In genomic region chr2:126875516-126875835, GRCm38 (mm10) we compare ENCODE assay signal across 8 mouse cellular contexts. TPM values are rescaled to one million over a fixed set of nuclear protein-coding genes. Genes with fewer than 3 reads are reported as not detected.
DNase-seq lines count a peak whose midpoint lies in the region; ATAC-seq and TF ChIP-seq lines count a peak whose summit lies in the region.

No protein-coding gene starts in this region.

- no peak for TF ChIP-seq POLR2A in spleen, adult 2 months (IDR thresholded peaks at IDR 0.05; ENCODE audit: low read depth, low read length)

- H3K4me3 ChIP-seq in spleen, adult 2 months (ENCODE audit: extremely low read depth, insufficient read depth, insufficient read length): peak overlapping the region; percentile 95
- H3K4me3 ChIP-seq in brown adipose tissue, adult 24 weeks (ENCODE audit: insufficient read depth, low read depth, low read length): peak overlapping the region; percentile 88
- H3K4me3 ChIP-seq in forebrain, embryonic 13.5 days: peak overlapping the region; percentile 93
- peak overlapping the region; percentile 75 for H3K4me3 ChIP-seq in hindbrain, embryonic 14.5 days (replicated peaks; ENCODE audit: low read length)
- peak overlapping the region; percentile 91 for H3K4me3 ChIP-seq in midbrain, embryonic 12.5 days

- H3K27ac ChIP-seq in spleen, adult 2 months (ENCODE audit: insufficient read depth, low read length): peak overlapping the region; percentile 98
- H3K27ac ChIP-seq in brown adipose tissue, adult 24 weeks (replicated peaks; ENCODE audit: low read depth, low read length): peak overlapping the region; percentile 96
- H3K27ac ChIP-seq in forebrain, embryonic 13.5 days: peak overlapping the region; percentile 96
- peak overlapping the region; percentile 92 for H3K27ac ChIP-seq in hindbrain, embryonic 14.5 days
- H3K27ac ChIP-seq in midbrain, embryonic 12.5 days (replicated peaks): peak overlapping the region; percentile 97

- no peaks in the 10 kb centered on the region for H3K27me3 ChIP-seq in spleen, adult 2 months (ENCODE audit: control insufficient read depth, insufficient read depth, low read length)
- no peaks in the 10 kb centered on the region for H3K27me3 ChIP-seq in forebrain, embryonic 13.5 days
- H3K27me3 ChIP-seq in hindbrain, embryonic 14.5 days (ENCODE audit: control insufficient read depth, insufficient read depth, low read length): no peaks in the 10 kb centered on the region
- no peaks in the 10 kb centered on the region for H3K27me3 ChIP-seq in midbrain, embryonic 12.5 days

- H3K36me3 ChIP-seq in spleen, adult 2 months (ENCODE audit: control insufficient read depth, insufficient read depth, low read length): no peaks in the 10 kb centered on the region
- H3K36me3 ChIP-seq in forebrain, embryonic 13.5 days (ENCODE audit: poor library complexity, severe bottlenecking): no peaks in the 10 kb centered on the region
- no peaks in the 10 kb centered on the region for H3K36me3 ChIP-seq in hindbrain, embryonic 14.5 days (replicated peaks; ENCODE audit: control insufficient read depth, insufficient read depth)
- no peaks in the 10 kb centered on the region for H3K36me3 ChIP-seq in midbrain, embryonic 12.5 days

- TF ChIP-seq CTCF in spleen, adult 2 months (IDR thresholded peaks at IDR 0.05; ENCODE audit: extremely low read depth, insufficient read depth, insufficient read length, insufficient replicate concordance): no peak

- DNase-seq in spleen, adult 2 months (ENCODE audit: low read depth in 1 of 2, low spot score in 2 of 2): peak in 1 of 2 experiments; percentile 5
- no peak for DNase-seq in spleen, postnatal 4 days (ENCODE audit: low spot score in 2 of 2)
- peak; percentile 61 for DNase-seq in hindbrain, embryonic 14.5 days (ENCODE audit: low spot score)
- peak; percentile 12 for DNase-seq in left cerebral cortex, postnatal 4 days
- peak; percentile 55 for DNase-seq in yolk sac, embryonic 10.5 days (ENCODE audit: low spot score)

- no peaks in the 10 kb centered on the region for H3K9me3 ChIP-seq in forebrain, embryonic 13.5 days (replicated peaks)
- no peaks in the 10 kb centered on the region for H3K9me3 ChIP-seq in hindbrain, embryonic 14.5 days (ENCODE audit: control insufficient read depth, low read length)
- H3K9me3 ChIP-seq in midbrain, embryonic 12.5 days: no peaks in the 10 kb centered on the region

- H3K9ac ChIP-seq in forebrain, embryonic 13.5 days: peak overlapping the region; percentile 89
- peak overlapping the region; percentile 81 for H3K9ac ChIP-seq in hindbrain, embryonic 14.5 days
- H3K9ac ChIP-seq in midbrain, embryonic 12.5 days (replicated peaks): peak overlapping the region; percentile 91

- intact Hi-C loops in left cerebral cortex, postnatal 4 days (cut with DNase I): no loop called here

- 0 out of 2 replicates have a peak, but pooled peaks cover 2% of the 10 kb centered on the region for H3K4me1 ChIP-seq in spleen, adult 2 months (ENCODE audit: control insufficient read depth, insufficient read depth, insufficient read length)
- H3K4me1 ChIP-seq in brown adipose tissue, adult 24 weeks (ENCODE audit: control insufficient read depth, insufficient read depth, insufficient read length, low read length): peaks cover under 1% of the 10 kb centered on the region
- peaks cover 23% of the 10 kb centered on the region for H3K4me1 ChIP-seq in forebrain, embryonic 13.5 days
- peaks cover 18% of the 10 kb centered on the region for H3K4me1 ChIP-seq in hindbrain, embryonic 14.5 days (replicated peaks; ENCODE audit: control insufficient read depth, insufficient read depth, low read length)
- peaks cover 8% of the 10 kb centered on the region for H3K4me1 ChIP-seq in midbrain, embryonic 12.5 days

- under 1% methylated on average over 18 of the region's 18 CpGs for WGBS in spleen, adult 2 months
- WGBS in forebrain, embryonic 13.5 days: under 1% methylated on average over 18 of the region's 18 CpGs
- WGBS in hindbrain, embryonic 14.5 days: under 1% methylated on average over 18 of the region's 18 CpGs
- under 1% methylated on average over 18 of the region's 18 CpGs for WGBS in midbrain, embryonic 12.5 days

- peak overlapping the region; percentile 79 for H3K4me2 ChIP-seq in forebrain, embryonic 13.5 days
- H3K4me2 ChIP-seq in hindbrain, embryonic 14.5 days (replicated peaks): peak overlapping the region; percentile 78
- H3K4me2 ChIP-seq in midbrain, embryonic 12.5 days (replicated peaks): peak overlapping the region; percentile 61

- ATAC-seq in forebrain, embryonic 13.5 days: peak; percentile 67
- peak; percentile 64 for ATAC-seq in hindbrain, embryonic 14.5 days (ENCODE audit: low FRiP score)
- ATAC-seq in midbrain, embryonic 12.5 days (ENCODE audit: low FRiP score, low read depth): peak; percentile 47

RNA-seq across cellular contexts. Expression of gene Trpm7, which starts 0.6 kb away (rescaled TPM):
- polyA plus RNA-seq in spleen, adult 2 months (2012; rRNA removed): 2.4 and 3.0 TPM in 2 replicates
- polyA plus RNA-seq in brown adipose tissue, adult 24 weeks (2012; ENCODE audit: insufficient read depth, insufficient read length, missing spikeins): 20.1 and 20.4 TPM in 2 replicates
- 41.3 and 46.3 TPM in 2 replicates for polyA plus RNA-seq in forebrain, embryonic 13.5 days (2015; fragmentation: Nextera tagmentation; extraction: Ambion mirVana)
- polyA plus RNA-seq in hindbrain, embryonic 14.5 days (2014; fragmentation: Nextera tagmentation; extraction: Ambion mirVana): 30.8 and 34.3 TPM in 2 replicates
- 10 to 100 TPM; 44.2 to 46.5 TPM for total RNA-seq in left cerebral cortex, postnatal 4 days (2021)
- polyA plus RNA-seq in midbrain, embryonic 12.5 days (2016; fragmentation: Nextera tagmentation; extraction: Ambion mirVana): 43.3 and 44.5 TPM in 2 replicates

RNA-seq across cellular contexts. Expression of gene Sppl2a, which starts 57.6 kb away (rescaled TPM):
- 7.6 and 9.5 TPM in 2 replicates for polyA plus RNA-seq in spleen, adult 2 months (2012; rRNA removed)
- 39.5 and 43.1 TPM in 2 replicates for polyA plus RNA-seq in brown adipose tissue, adult 24 weeks (2012; ENCODE audit: insufficient read depth, insufficient read length, missing spikeins)
- 37.6 and 43.5 TPM in 2 replicates for polyA plus RNA-seq in forebrain, embryonic 13.5 days (2015; fragmentation: Nextera tagmentation; extraction: Ambion mirVana)
- 37.8 and 40.2 TPM in 2 replicates for polyA plus RNA-seq in hindbrain, embryonic 14.5 days (2014; fragmentation: Nextera tagmentation; extraction: Ambion mirVana)
- total RNA-seq in left cerebral cortex, postnatal 4 days (2021): 10 to 100 TPM; 31.6 to 32.4 TPM
- polyA plus RNA-seq in midbrain, embryonic 12.5 days (2016; fragmentation: Nextera tagmentation; extraction: Ambion mirVana): 33.9 and 34.0 TPM in 2 replicates

Comparison
In these comparisons a context has a peak if more than half of its experiments do, and no peak if none do; other contexts are left out.
1. DNase-seq: peak in hindbrain, embryonic 14.5 days (single experiment), left cerebral cortex, postnatal 4 days (single experiment) and yolk sac, embryonic 10.5 days (single experiment); none in spleen, postnatal 4 days (0 of 2).
2. Peak in every context shown above with its lines, with median percentiles within 50 percentile points of each other: H3K27ac ChIP-seq, H3K4me3 ChIP-seq, ATAC-seq, H3K4me2 ChIP-seq and H3K9ac ChIP-seq.